Mouse (Mus musculus) midbrain, embryonic 16.5 days (tissue): ENCODE measurements around the gene Dydc2. TPM values are rescaled to one million over a fixed set of nuclear protein-coding genes. Genes with fewer than 3 reads are reported as not detected.
A peak's percentile ranks its signal among the peaks of the same experiment; 100 is the strongest.

ENCODE experiments used
- ATAC-seq: fragments of 200-750 bp; cut with Nextera tagmentation; 2 replicates; pipeline ENCODE4 v1.8.0; 2017; ENCODE audit warnings: moderate TSS enrichment
- H3K27ac ChIP-seq: fragments of 300-500 bp; sonication (generic); 2 replicates; pipeline ENCODE4 v1.5.1; 2014; ENCODE audit warnings: mild to moderate bottlenecking, low read length, mixed read lengths
- H3K27me3 ChIP-seq: fragments of 300-500 bp; sonication (generic); 2 replicates; pipeline ENCODE4 v1.6.1; 2014; ENCODE audit warnings: low read depth, low read length, mixed read lengths; ENCODE audit not compliant: control insufficient read depth, insufficient read depth
- H3K36me3 ChIP-seq: fragments of 300-500 bp; sonication (generic); 2 replicates; pipeline ENCODE4 v1.6.1; 2014; ENCODE audit warnings: mild to moderate bottlenecking, low read length, moderate library complexity, mixed read lengths; ENCODE audit not compliant: control insufficient read depth, insufficient read depth
- H3K4me1 ChIP-seq: fragments of 300-500 bp; sonication (generic); 2 replicates; pipeline ENCODE4 v1.6.1; 2014; ENCODE audit warnings: mild to moderate bottlenecking, low read length, mixed read lengths; ENCODE audit not compliant: control insufficient read depth, insufficient read depth
- H3K4me2 ChIP-seq: fragments of 300-500 bp; sonication (generic); 2 replicates; pipeline ENCODE4 v1.6.1; 2014; ENCODE audit warnings: mild to moderate bottlenecking, low read length, mixed read lengths
- H3K4me3 ChIP-seq: fragments of 300-500 bp; sonication (generic); 2 replicates; pipeline ENCODE4 v1.5.1; 2014; ENCODE audit warnings: low read depth, mild to moderate bottlenecking, low read length, moderate library complexity, mixed read lengths
- H3K9ac ChIP-seq: fragments of 300-500 bp; sonication (generic); 2 replicates; pipeline ENCODE4 v1.6.1; 2014; ENCODE audit warnings: low read depth, low read length, mixed read lengths
- H3K9me3 ChIP-seq: fragments of 300-500 bp; sonication (generic); replicated peaks from 2 replicates; pipeline ENCODE4 v1.6.1; 2014; ENCODE audit warnings: mild to moderate bottlenecking, low read length, mixed read lengths; ENCODE audit not compliant: control insufficient read depth, poor library complexity, severe bottlenecking
- WGBS: fragments of 180-500 bp; shearing (Covaris S2); extraction: QIAGEN DNeasy Blood & Tissue Kit; methylation state at CpG from one replicate; pipeline ENCODE4 v1.1.7; 2014; 5-methylcytosine and 5-hydroxymethylcytosine counted together
- polyA plus RNA-seq: library from polyadenylated mRNA; unstranded; fragments of >200 nt; fragmentation: Nextera tagmentation; extraction: Ambion mirVana; gene quantifications from 2 replicates; pipeline ENCODE4 v1.2.1, GENCODE M21; 2015

Gene Dydc2
- polyA plus RNA-seq, 1 experiment from 2014 or later, result 1.2 TPM

DNA sequence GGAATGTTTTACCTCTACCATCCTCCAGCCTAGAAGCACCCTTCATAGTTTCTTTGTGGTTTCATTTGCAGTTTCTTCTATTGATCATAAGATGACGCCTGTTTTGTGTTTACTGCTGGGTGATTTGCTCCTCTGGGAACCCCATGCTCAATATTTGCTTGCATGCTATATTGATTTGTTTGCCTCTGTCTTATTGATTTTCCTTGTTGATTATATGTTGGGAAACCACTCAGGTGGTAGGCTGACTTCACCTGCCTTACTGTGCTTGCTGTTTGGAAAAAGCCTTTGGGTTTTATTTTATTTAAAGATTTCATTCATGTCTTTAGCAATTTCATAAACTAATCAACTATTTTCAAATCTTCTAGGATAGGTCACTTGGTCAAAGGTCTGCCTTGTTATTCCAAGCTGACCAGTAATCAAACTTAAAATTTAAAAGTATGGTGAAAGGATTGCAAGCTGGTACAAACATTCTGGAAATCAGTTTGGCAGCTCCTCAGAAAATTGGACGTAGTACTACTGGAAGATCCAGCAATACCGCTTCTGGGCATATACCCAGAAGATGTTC is 27.4 kb upstream of the Dydc2 start:
- no peak overlapping the region for H3K4me3 ChIP-seq
- H3K9me3 ChIP-seq, result no peaks in the 10 kb centered on the region
- H3K27ac ChIP-seq, result no peak overlapping the region
- no peak overlapping the region for H3K9ac ChIP-seq
- no peaks in the 10 kb centered on the region for H3K27me3 ChIP-seq
- H3K36me3 ChIP-seq, result no peaks in the 10 kb centered on the region
- no peak overlapping the region for H3K4me2 ChIP-seq
- no peaks in the 10 kb centered on the region for H3K4me1 ChIP-seq
- 91% methylated on average over 3 of the region's 3 CpGs for WGBS
- ATAC-seq, result no peak

DNA sequence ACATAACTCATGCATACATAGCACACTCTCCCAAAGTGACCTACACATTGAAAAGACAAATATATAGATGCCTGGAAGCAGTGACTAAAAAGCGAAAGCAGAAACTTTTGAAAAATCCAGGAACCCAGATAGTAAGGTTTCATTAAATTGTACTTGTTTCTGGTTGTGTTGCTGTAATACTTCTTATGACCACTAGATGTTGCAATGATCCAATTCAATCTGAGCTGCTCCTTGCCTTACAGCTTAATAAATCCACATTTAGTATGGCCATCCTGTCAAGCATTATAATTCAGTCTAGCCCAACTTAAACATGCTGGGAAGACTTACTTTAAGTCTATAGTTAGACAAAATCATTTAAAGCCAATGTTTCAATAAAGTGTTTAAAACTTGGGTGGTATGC is 25.1 kb upstream of the Dydc2 start:
- Histone ChIP-seq H3K4me3 (no peak overlapping the region), H3K9me3 (no peaks in the 10 kb centered on the region), H3K27ac (no peak overlapping the region), H3K4me1 (no peaks in the 10 kb centered on the region), H3K36me3 (no peaks in the 10 kb centered on the region), H3K9ac (no peak overlapping the region), H3K27me3 (no peaks in the 10 kb centered on the region), H3K4me2 (no peak overlapping the region)
- whole genome bisulfite sequencing, result 58% methylated on average over 1 of the region's 1 CpGs
- ATAC-seq, result no peak

DNA sequence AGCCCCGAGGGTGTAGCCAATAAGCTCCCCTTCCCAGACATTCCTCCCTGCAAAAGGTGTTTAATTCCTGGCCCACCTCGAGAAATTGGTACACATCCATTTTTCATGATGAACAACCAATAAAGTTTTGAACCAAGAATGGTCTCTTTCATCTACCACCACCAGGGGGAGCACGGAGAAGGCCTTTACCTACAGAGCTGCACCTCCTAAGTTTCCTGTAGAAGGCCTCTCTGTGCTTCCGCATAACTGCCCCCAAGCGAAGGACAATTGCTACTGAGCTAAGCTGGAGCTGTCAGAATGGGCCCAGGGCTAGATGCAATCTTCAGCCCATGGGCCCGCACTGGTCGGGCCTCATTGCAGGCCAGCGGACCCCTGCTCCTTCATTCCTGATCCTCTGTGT is 21.8 kb upstream of the Dydc2 start:
- H3K9me3 ChIP-seq, result no peaks in the 10 kb centered on the region
- ATAC-seq, result no peak
- WGBS, result 47% methylated on average over 8 of the region's 8 CpGs

DNA sequence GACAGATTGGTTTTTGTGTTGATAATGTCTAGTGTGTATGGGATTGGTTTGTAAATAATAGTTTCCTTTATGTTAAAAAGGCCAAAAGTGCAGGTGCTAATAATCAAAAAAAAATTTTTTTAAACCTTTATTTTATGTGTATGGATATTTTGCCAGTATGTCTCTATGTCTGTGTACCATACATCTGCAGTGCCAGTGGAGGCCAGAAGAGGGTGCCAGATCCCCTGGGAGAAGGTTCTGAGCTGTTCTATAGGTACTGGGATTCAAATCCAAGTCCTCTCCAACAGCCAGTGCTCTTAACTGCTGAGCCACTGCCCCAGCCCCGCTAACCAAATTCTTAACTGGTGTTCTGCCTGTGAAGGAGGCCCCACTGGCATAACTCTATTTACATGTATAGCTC is 18.5 kb upstream of the Dydc2 start:
- Histone ChIP-seq H3K27me3 (no peaks in the 10 kb centered on the region), H3K9me3 (no peaks in the 10 kb centered on the region), H3K4me3 (no peak overlapping the region), H3K4me2 (no peak overlapping the region), H3K4me1 (no peaks in the 10 kb centered on the region), H3K27ac (no peak overlapping the region), H3K36me3 (no peaks in the 10 kb centered on the region), H3K9ac (no peak overlapping the region)
- WGBS, result 89% methylated on average over 1 of the region's 1 CpGs
- no peak for ATAC-seq

More for the DNA sequence above, 21.8 kb upstream of the Dydc2 start:
- Histone ChIP-seq H3K27ac (no peak overlapping the region), H3K4me1 (no peaks in the 10 kb centered on the region), H3K4me3 (no peak overlapping the region), H3K4me2 (no peak overlapping the region), H3K27me3 (no peaks in the 10 kb centered on the region), H3K36me3 (no peaks in the 10 kb centered on the region), H3K9ac (no peak overlapping the region)

DNA sequence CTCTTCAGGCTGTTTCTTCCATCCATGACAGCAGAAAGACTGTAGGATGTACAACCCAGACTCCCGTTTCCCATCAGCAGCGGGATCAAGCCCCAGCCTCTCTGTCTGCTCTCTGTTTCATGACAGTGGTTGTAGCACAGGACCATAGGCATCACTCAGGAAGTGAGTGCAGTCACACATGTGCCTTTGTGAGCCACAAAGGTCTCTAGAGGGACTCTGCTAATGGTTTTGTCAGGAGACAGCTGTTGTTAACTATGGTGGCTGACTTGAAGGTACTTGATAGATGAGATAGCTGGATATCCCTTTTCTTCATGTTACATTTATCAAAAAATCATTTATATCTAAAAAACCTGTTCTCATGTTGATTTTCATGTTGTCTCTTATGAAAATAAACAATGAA is 13.4 kb upstream of the Dydc2 start:
- ATAC-seq, result no peak
- no peaks in the 10 kb centered on the region for H3K9me3 ChIP-seq
- H3K27ac ChIP-seq, result no peak overlapping the region
- H3K27me3 ChIP-seq, result no peaks in the 10 kb centered on the region
- no peaks in the 10 kb centered on the region for H3K36me3 ChIP-seq
- H3K4me3 ChIP-seq, result no peak overlapping the region
- no peaks in the 10 kb centered on the region for H3K4me1 ChIP-seq
- no peak overlapping the region for H3K4me2 ChIP-seq
- no peak overlapping the region for H3K9ac ChIP-seq
- 91% methylated on average over 2 of the region's 2 CpGs for WGBS

DNA sequence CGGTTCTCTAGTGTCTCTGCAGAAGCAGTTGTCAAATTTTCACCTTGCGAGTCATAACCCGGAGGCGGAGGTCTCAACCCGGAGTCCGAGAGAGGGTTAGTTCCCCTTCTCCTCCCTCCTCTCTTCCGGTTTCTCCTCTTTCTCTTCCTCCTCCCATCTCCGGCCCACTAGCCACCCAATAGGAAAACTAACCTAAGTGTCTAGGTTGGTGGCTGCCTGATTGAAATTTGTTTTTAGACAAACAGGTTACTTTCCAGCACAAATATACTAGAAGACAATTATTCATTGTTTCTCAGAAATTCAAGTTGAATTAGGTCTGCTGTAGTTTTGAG is 3.9 kb upstream of the Dydc2 start:
- Histone ChIP-seq H3K9me3 (no peaks in the 10 kb centered on the region), H3K27me3 (no peaks in the 10 kb centered on the region), H3K4me2 (peak overlapping the region; percentile 55), H3K4me3 (peak overlapping the region; percentile 43), H3K27ac (no peak overlapping the region), H3K4me1 (no peaks in the 10 kb centered on the region), H3K9ac (peak overlapping the region; percentile 17; the same call in 1 of the 2 replicates), H3K36me3 (no peaks in the 10 kb centered on the region)
- WGBS, result 1% methylated on average over 8 of the region's 8 CpGs
- no peak for ATAC-seq

DNA sequence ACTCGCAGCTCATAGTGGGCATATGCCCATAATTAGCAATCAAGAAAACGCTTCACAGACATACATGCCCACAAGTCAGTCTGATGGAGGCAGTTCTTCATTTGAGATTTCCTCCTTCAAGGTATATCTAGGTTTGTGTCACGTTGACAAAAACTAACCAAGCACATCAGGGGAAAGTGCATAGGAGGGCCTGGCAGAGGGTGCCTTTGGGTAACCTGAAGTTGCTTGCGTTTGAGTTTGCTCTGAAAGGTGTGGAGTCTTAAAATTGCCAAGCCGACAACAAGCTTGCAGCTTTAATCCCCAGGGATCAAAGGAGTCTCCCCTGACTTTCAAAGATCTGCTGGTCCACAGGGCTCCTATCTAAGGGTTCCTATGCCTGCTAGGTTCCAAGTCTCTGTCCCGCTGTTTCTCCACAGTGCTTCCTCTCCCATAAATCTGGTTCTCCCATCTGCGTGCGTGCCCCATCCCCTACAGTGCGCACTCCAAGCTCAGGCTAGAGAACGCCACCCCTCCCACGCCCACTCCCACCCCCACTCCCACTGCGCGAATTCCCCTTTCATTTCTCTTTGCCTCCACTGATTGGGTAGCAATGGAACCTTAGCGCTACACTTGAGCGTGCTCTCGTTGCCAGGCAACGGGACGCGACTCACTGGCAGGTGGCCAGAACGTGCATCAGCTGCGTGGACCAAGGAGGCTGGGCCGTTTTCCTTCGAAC is 3.4 kb upstream of the Dydc2 start, which contains the start of gene Dydc1:
TSS of gene Dydc1 (plus strand) at position 683 of the 715 bp plus-strand sequence.
- Histone ChIP-seq H3K4me2 (peak within 1 kb of the TSS; percentile 55), H3K36me3 (no peaks in the 10 kb centered on the region), H3K9me3 (no peaks in the 10 kb centered on the region), H3K27me3 (no peaks in the 10 kb centered on the region), H3K9ac (peak within 1 kb of the TSS; percentile 17; the same call in 1 of the 2 replicates), H3K27ac (no peak within 1 kb of the TSS), H3K4me3 (peak within 1 kb of the TSS; percentile 43), H3K4me1 (no peaks in the 10 kb centered on the region)
- peak; percentile 95 for ATAC-seq
- WGBS, result 10% methylated on average over 23 of the region's 23 CpGs

DNA sequence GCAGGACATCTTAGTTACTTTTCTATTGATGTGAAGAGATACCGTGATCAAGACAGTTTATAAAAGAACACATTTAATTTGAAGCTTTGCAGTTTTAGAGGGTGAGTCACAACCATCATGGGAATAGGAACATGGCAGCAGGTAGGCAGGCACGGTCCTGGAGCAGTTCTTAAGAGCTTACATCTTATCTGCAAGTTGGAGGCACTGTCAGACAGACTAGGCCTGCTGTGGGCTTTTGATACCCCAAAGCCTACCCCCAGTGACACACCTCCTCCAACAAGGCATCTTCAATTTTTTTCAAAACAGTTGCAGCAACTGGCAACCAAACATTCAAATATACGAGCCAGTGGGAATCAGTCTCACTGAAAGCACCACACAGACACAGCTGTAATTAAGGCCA is 1.3 kb upstream of the Dydc2 start:
- WGBS, result 69% methylated on average over 3 of the region's 3 CpGs
- Histone ChIP-seq H3K27ac (no peak overlapping the region), H3K4me2 (no peak overlapping the region), H3K27me3 (no peaks in the 10 kb centered on the region), H3K9ac (no peak overlapping the region), H3K36me3 (no peaks in the 10 kb centered on the region), H3K4me1 (no peaks in the 10 kb centered on the region), H3K4me3 (no peak overlapping the region), H3K9me3 (no peaks in the 10 kb centered on the region)
- no peak for ATAC-seq

DNA sequence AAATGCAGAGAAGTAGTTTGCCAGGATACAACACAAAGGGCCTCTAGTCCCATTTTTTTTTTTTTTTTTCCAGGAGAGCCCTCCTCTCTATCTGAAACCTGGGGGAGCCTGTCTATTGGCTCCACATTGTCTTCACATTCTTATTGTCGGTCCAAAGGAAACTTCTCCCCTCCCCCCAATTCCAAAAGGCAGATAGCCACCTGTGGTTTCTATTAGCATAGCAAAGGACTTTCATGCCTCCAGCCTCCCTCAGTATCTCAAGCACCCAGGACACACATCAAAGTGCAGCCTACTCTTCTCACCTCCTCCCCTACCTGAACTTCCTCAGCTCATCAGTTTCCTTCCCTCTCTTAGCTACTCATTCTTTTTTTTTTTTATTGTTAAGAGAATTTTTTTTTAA is 2.6 kb downstream of the Dydc2 start:
- Histone ChIP-seq H3K9ac (no peak overlapping the region), H3K4me3 (no peak overlapping the region), H3K4me2 (no peak overlapping the region), H3K4me1 (no peaks in the 10 kb centered on the region), H3K36me3 (no peaks in the 10 kb centered on the region), H3K27ac (no peak overlapping the region), H3K9me3 (no peaks in the 10 kb centered on the region), H3K27me3 (no peaks in the 10 kb centered on the region)
- ATAC-seq, result no peak
- WGBS, result 0% methylated on average over 1 of the region's 1 CpGs
